Mouse (Mus musculus): ENCODE data around the gene Myl4. TPM values are rescaled to one million over a fixed set of nuclear protein-coding genes. Genes with fewer than 3 reads are reported as not detected.

The Myl4 gene
- polyA plus RNA-seq, 1 experiment from 2014 or later, result 492 TPM

GRCm38 (mm10) chr11:104611579-104612151 is 61.2 kb downstream of the Myl4 start:
- Histone ChIP-seq H3K9me3 (ENCODE audit: control insufficient read depth, low read length) (no peaks in the 10 kb centered on the region), H3K27me3 (replicated peaks; ENCODE audit: control insufficient read depth, insufficient read depth, low read length) (peaks cover 15% of the 10 kb centered on the region), H3K27ac (replicated peaks; ENCODE audit: low read depth, low read length) (no peak overlapping the region), H3K9ac (ENCODE audit: low read depth, low read length) (no peak overlapping the region), H3K4me3 (ENCODE audit: low read depth, low read length) (no peak overlapping the region), H3K36me3 (ENCODE audit: control insufficient read depth, insufficient read depth, low read length) (no peaks in the 10 kb centered on the region), H3K4me1 (ENCODE audit: control insufficient read depth, insufficient read depth, low read length) (peaks cover 4% of the 10 kb centered on the region; the same call in 1 of the 2 replicates), H3K4me2 (ENCODE audit: low read depth, low read length) (no peak overlapping the region)
- no peak for ATAC-seq (ENCODE audit: low read depth)
- DNase-seq (ENCODE audit: low spot score), result peak; percentile 55
- WGBS, result 34% methylated on average over 4 of the region's 4 CpGs

- no peaks in the 10 kb centered on the region for H3K4me1 ChIP-seq (ENCODE audit: control insufficient read depth, insufficient read depth, low read length)
- H3K9me3 ChIP-seq (ENCODE audit: control insufficient read depth, low read length), result no peaks in the 10 kb centered on the region
- no peak overlapping the region for H3K4me3 ChIP-seq (ENCODE audit: low read depth, low read length)
- no peaks in the 10 kb centered on the region for H3K36me3 ChIP-seq (ENCODE audit: control insufficient read depth, insufficient read depth, low read length)
- no peak overlapping the region for H3K27ac ChIP-seq (replicated peaks; ENCODE audit: low read depth, low read length)
- no peak overlapping the region for H3K9ac ChIP-seq (ENCODE audit: low read depth, low read length)
- 74% methylated on average over 10 of the region's 10 CpGs for WGBS
- DNase-seq (ENCODE audit: low spot score) (no peak), ATAC-seq (ENCODE audit: low read depth) (no peak)
- H3K4me2 ChIP-seq (ENCODE audit: low read depth, low read length), result no peak overlapping the region
- H3K27me3 ChIP-seq (replicated peaks; ENCODE audit: control insufficient read depth, insufficient read depth, low read length), result peaks cover 10% of the 10 kb centered on the region; the same call in 1 of the 2 replicates
These were observed 63.1 kb downstream of the Myl4 start for GRCm38 (mm10) chr11:104613551-104613950.

GRCm38 (mm10) chr11:104614130-104614529 is 63.7 kb downstream of the Myl4 start:
- Histone ChIP-seq H3K9ac (ENCODE audit: low read depth, low read length) (no peak overlapping the region), H3K36me3 (ENCODE audit: control insufficient read depth, insufficient read depth, low read length) (no peaks in the 10 kb centered on the region), H3K4me1 (ENCODE audit: control insufficient read depth, insufficient read depth, low read length) (no peaks in the 10 kb centered on the region), H3K27me3 (replicated peaks; ENCODE audit: control insufficient read depth, insufficient read depth, low read length) (peaks cover 5% of the 10 kb centered on the region; the same call in 1 of the 2 replicates), H3K27ac (replicated peaks; ENCODE audit: low read depth, low read length) (no peak overlapping the region), H3K4me3 (ENCODE audit: low read depth, low read length) (no peak overlapping the region), H3K9me3 (ENCODE audit: control insufficient read depth, low read length) (no peaks in the 10 kb centered on the region), H3K4me2 (ENCODE audit: low read depth, low read length) (no peak overlapping the region)
- ATAC-seq (ENCODE audit: low read depth) (no peak), DNase-seq (ENCODE audit: low spot score) (no peak)
- 74% methylated on average over 2 of the region's 2 CpGs for WGBS

- no peak for ATAC-seq (ENCODE audit: low read depth)
- no peaks in the 10 kb centered on the region for H3K9me3 ChIP-seq (ENCODE audit: control insufficient read depth, low read length)
- no peak overlapping the region for H3K4me3 ChIP-seq (ENCODE audit: low read depth, low read length)
- no peak overlapping the region for H3K27ac ChIP-seq (replicated peaks; ENCODE audit: low read depth, low read length)
- DNase-seq (ENCODE audit: low spot score), result no peak
- no peak overlapping the region for H3K9ac ChIP-seq (ENCODE audit: low read depth, low read length)
- no peaks in the 10 kb centered on the region for H3K36me3 ChIP-seq (ENCODE audit: control insufficient read depth, insufficient read depth, low read length)
- H3K27me3 ChIP-seq (replicated peaks; ENCODE audit: control insufficient read depth, insufficient read depth, low read length), result no peaks in the 10 kb centered on the region
- H3K4me1 ChIP-seq (ENCODE audit: control insufficient read depth, insufficient read depth, low read length), result peaks cover 5% of the 10 kb centered on the region
- WGBS, result 72% methylated on average over 5 of the region's 5 CpGs
- H3K4me2 ChIP-seq (ENCODE audit: low read depth, low read length), result no peak overlapping the region
These were observed 65.7 kb downstream of the Myl4 start for GRCm38 (mm10) chr11:104616182-104616581.

GRCm38 (mm10) chr11:104618638-104619076 is 68.2 kb downstream of the Myl4 start:
- peaks cover 5% of the 10 kb centered on the region for H3K4me1 ChIP-seq (ENCODE audit: control insufficient read depth, insufficient read depth, low read length)
- ATAC-seq (ENCODE audit: low read depth), result no peak
- H3K4me2 ChIP-seq (ENCODE audit: low read depth, low read length), result no peak overlapping the region
- no peaks in the 10 kb centered on the region for H3K9me3 ChIP-seq (ENCODE audit: control insufficient read depth, low read length)
- 66% methylated on average over 6 of the region's 6 CpGs for WGBS
- H3K27ac ChIP-seq (replicated peaks; ENCODE audit: low read depth, low read length), result no peak overlapping the region
- H3K36me3 ChIP-seq (ENCODE audit: control insufficient read depth, insufficient read depth, low read length), result no peaks in the 10 kb centered on the region
- no peak overlapping the region for H3K4me3 ChIP-seq (ENCODE audit: low read depth, low read length)
- H3K9ac ChIP-seq (ENCODE audit: low read depth, low read length), result no peak overlapping the region
- DNase-seq (ENCODE audit: low spot score), result no peak
- H3K27me3 ChIP-seq (replicated peaks; ENCODE audit: control insufficient read depth, insufficient read depth, low read length), result no peaks in the 10 kb centered on the region

GRCm38 (mm10) chr11:104619084-104620022 is 68.9 kb downstream of the Myl4 start:
- Histone ChIP-seq H3K4me2 (ENCODE audit: low read depth, low read length) (no peak overlapping the region), H3K27me3 (replicated peaks; ENCODE audit: control insufficient read depth, insufficient read depth, low read length) (no peaks in the 10 kb centered on the region), H3K27ac (replicated peaks; ENCODE audit: low read depth, low read length) (peak overlapping the region; percentile 39; the same call in 1 of the 2 replicates), H3K36me3 (ENCODE audit: control insufficient read depth, insufficient read depth, low read length) (no peaks in the 10 kb centered on the region), H3K4me1 (ENCODE audit: control insufficient read depth, insufficient read depth, low read length) (peaks cover 6% of the 10 kb centered on the region), H3K4me3 (ENCODE audit: low read depth, low read length) (no peak overlapping the region), H3K9ac (ENCODE audit: low read depth, low read length) (no peak overlapping the region), H3K9me3 (ENCODE audit: control insufficient read depth, low read length) (no peaks in the 10 kb centered on the region)
- ATAC-seq (ENCODE audit: low read depth) (peak; percentile 26; the same call in 1 of the 2 replicates), DNase-seq (ENCODE audit: low spot score) (peak; percentile 47)
- 60% methylated on average over 13 of the region's 13 CpGs for WGBS

- no peak overlapping the region for H3K4me2 ChIP-seq (ENCODE audit: low read depth, low read length)
- H3K27ac ChIP-seq (replicated peaks; ENCODE audit: low read depth, low read length), result no peak overlapping the region
These were observed 71.8 kb downstream of the Myl4 start for GRCm38 (mm10) chr11:104622040-104622962.

GRCm38 (mm10) chr11:104624791-104625391 is 74.4 kb downstream of the Myl4 start:
- DNase-seq (ENCODE audit: low spot score), result peak; percentile 81
- Histone ChIP-seq H3K4me1 (ENCODE audit: control insufficient read depth, insufficient read depth, low read length) (peaks cover 15% of the 10 kb centered on the region), H3K9ac (ENCODE audit: low read depth, low read length) (no peak overlapping the region), H3K36me3 (ENCODE audit: control insufficient read depth, insufficient read depth, low read length) (no peaks in the 10 kb centered on the region), H3K27ac (replicated peaks; ENCODE audit: low read depth, low read length) (peak overlapping the region; percentile 79), H3K27me3 (replicated peaks; ENCODE audit: control insufficient read depth, insufficient read depth, low read length) (no peaks in the 10 kb centered on the region), H3K4me2 (ENCODE audit: low read depth, low read length) (peak overlapping the region; percentile 32), H3K9me3 (ENCODE audit: control insufficient read depth, low read length) (no peaks in the 10 kb centered on the region), H3K4me3 (ENCODE audit: low read depth, low read length) (no peak overlapping the region)
- ATAC-seq (ENCODE audit: low read depth), result peak; percentile 79
- WGBS, result 22% methylated on average over 6 of the region's 6 CpGs

More at GRCm38 (mm10) chr11:104622040-104622962, 71.8 kb downstream of the Myl4 start:
- H3K9ac ChIP-seq (ENCODE audit: low read depth, low read length), result no peak overlapping the region
- peaks cover 20% of the 10 kb centered on the region for H3K4me1 ChIP-seq (ENCODE audit: control insufficient read depth, insufficient read depth, low read length)
- no peaks in the 10 kb centered on the region for H3K36me3 ChIP-seq (ENCODE audit: control insufficient read depth, insufficient read depth, low read length)
- no peak overlapping the region for H3K4me3 ChIP-seq (ENCODE audit: low read depth, low read length)
- WGBS, result 50% methylated on average over 10 of the region's 12 CpGs
- no peaks in the 10 kb centered on the region for H3K27me3 ChIP-seq (replicated peaks; ENCODE audit: control insufficient read depth, insufficient read depth, low read length)
- DNase-seq (ENCODE audit: low spot score) (no peak), ATAC-seq (ENCODE audit: low read depth) (no peak)
- no peaks in the 10 kb centered on the region for H3K9me3 ChIP-seq (ENCODE audit: control insufficient read depth, low read length)
